Mouse (Mus musculus): Measurements from ENCODE around the gene Des. TPM values are rescaled to one million over a fixed set of nuclear protein-coding genes. Genes with fewer than 3 reads are reported as not detected.

Des gene
- total and polyA plus RNA-seq, 3 experiments, result 9.3 to 18.9 (median 11.7) TPM

Other genes starting within 250 kb of the Des start
Only the 20 nearest of the 25 such genes appear.
- gene Abcb6, start 179.9 kb upstream of the Des start, total RNA-seq (2012; rRNA removed), result 26.0 and 29.0 TPM in 2 replicates
- gene Abcb6, start 179.9 kb upstream of the Des start, total RNA-seq (2014; rRNA removed), result 15.5 and 20.1 TPM in 2 replicates
- 19.2 and 22.3 TPM in 2 replicates for gene Abcb6, start 179.9 kb upstream of the Des start, polyA plus RNA-seq (2012; ENCODE audit: insufficient read length, low read depth)
- 13.2 and 19.6 TPM in 2 replicates for gene Ankzf1, start 168.2 kb upstream of the Des start, total RNA-seq (2012; rRNA removed)
- 20.4 and 21.1 TPM in 2 replicates for gene Ankzf1, start 168.2 kb upstream of the Des start, total RNA-seq (2014; rRNA removed)
- gene Ankzf1, start 168.2 kb upstream of the Des start, polyA plus RNA-seq (2012; ENCODE audit: insufficient read length, low read depth), result 13.3 TPM in 2 replicates
- 9.2 and 15.6 TPM in 2 replicates for gene Atg9a, start 168.1 kb upstream of the Des start, total RNA-seq (2012; rRNA removed)
- 4.4 and 6.1 TPM in 2 replicates for gene Atg9a, start 168.1 kb upstream of the Des start, total RNA-seq (2014; rRNA removed)
- 10.1 and 12.9 TPM in 2 replicates for gene Atg9a, start 168.1 kb upstream of the Des start, polyA plus RNA-seq (2012; ENCODE audit: insufficient read length, low read depth)
- gene Glb1l, start 149.5 kb upstream of the Des start, total RNA-seq (2012; rRNA removed), result 3.6 and 4.6 TPM in 2 replicates
- gene Glb1l, start 149.5 kb upstream of the Des start, total RNA-seq (2014; rRNA removed), result 2.4 and 5.0 TPM in 2 replicates
- 10.0 and 10.8 TPM in 2 replicates for gene Glb1l, start 149.5 kb upstream of the Des start, polyA plus RNA-seq (2012; ENCODE audit: insufficient read length, low read depth)
- gene Stk16, start 149.5 kb upstream of the Des start, total RNA-seq (2012; rRNA removed), result 48.6 and 64.1 TPM in 2 replicates
- gene Stk16, start 149.5 kb upstream of the Des start, total RNA-seq (2014; rRNA removed), result 58.2 and 60.6 TPM in 2 replicates
- 61.4 and 67.3 TPM in 2 replicates for gene Stk16, start 149.5 kb upstream of the Des start, polyA plus RNA-seq (2012; ENCODE audit: insufficient read length, low read depth)
- gene Tuba4a, start 140.5 kb upstream of the Des start, total RNA-seq (2012; rRNA removed), result 180 and 259 TPM in 2 replicates
- gene Tuba4a, start 140.5 kb upstream of the Des start, total RNA-seq (2014; rRNA removed), result 168 and 192 TPM in 2 replicates
- gene Tuba4a, start 140.5 kb upstream of the Des start, polyA plus RNA-seq (2012; ENCODE audit: insufficient read length, low read depth), result 259 and 294 TPM in 2 replicates
- gene A630095N17Rik, start 128.2 kb upstream of the Des start, total RNA-seq (2012; rRNA removed), result 0.30 TPM in 1 of 2 replicates, not detected in the other
- gene A630095N17Rik, start 128.2 kb upstream of the Des start, total RNA-seq (2014; rRNA removed), result 0.74 and 1.4 TPM in 2 replicates
- 0.74 and 0.78 TPM in 2 replicates for gene A630095N17Rik, start 128.2 kb upstream of the Des start, polyA plus RNA-seq (2012; ENCODE audit: insufficient read length, low read depth)
- 13.8 and 14.7 TPM in 2 replicates for gene Dnajb2, start 123.9 kb upstream of the Des start, total RNA-seq (2012; rRNA removed)
- 4.6 and 6.8 TPM in 2 replicates for gene Dnajb2, start 123.9 kb upstream of the Des start, total RNA-seq (2014; rRNA removed)
- 15.2 and 15.3 TPM in 2 replicates for gene Dnajb2, start 123.9 kb upstream of the Des start, polyA plus RNA-seq (2012; ENCODE audit: insufficient read length, low read depth)
- 0.04 TPM in 1 of 2 replicates, not detected in the other for gene Ptprn, start 95.8 kb upstream of the Des start, total RNA-seq (2012; rRNA removed)
- gene Ptprn, start 95.8 kb upstream of the Des start, total RNA-seq (2014; rRNA removed), result not detected in 2 replicates
- gene Ptprn, start 95.8 kb upstream of the Des start, polyA plus RNA-seq (2012; ENCODE audit: insufficient read length, low read depth), result 0.16 TPM in 1 of 2 replicates, not detected in the other
- gene Resp18, start 81.9 kb upstream of the Des start, total RNA-seq (2012; rRNA removed), result not detected in 2 replicates
- not detected in 2 replicates for gene Resp18, start 81.9 kb upstream of the Des start, total RNA-seq (2014; rRNA removed)
- not detected in 2 replicates for gene Resp18, start 81.9 kb upstream of the Des start, polyA plus RNA-seq (2012; ENCODE audit: insufficient read length, low read depth)
- 67.3 and 73.8 TPM in 2 replicates for gene Dnpep, start 42.3 kb upstream of the Des start, total RNA-seq (2012; rRNA removed)
- 48.4 and 50.4 TPM in 2 replicates for gene Dnpep, start 42.3 kb upstream of the Des start, total RNA-seq (2014; rRNA removed)
- gene Dnpep, start 42.3 kb upstream of the Des start, polyA plus RNA-seq (2012; ENCODE audit: insufficient read length, low read depth), result 35.0 and 39.8 TPM in 2 replicates
- 14.2 and 18.8 TPM in 2 replicates for gene Speg, start 15.0 kb downstream of the Des start, total RNA-seq (2012; rRNA removed)
- gene Speg, start 15.0 kb downstream of the Des start, total RNA-seq (2014; rRNA removed), result 13.0 and 13.1 TPM in 2 replicates
- 30.7 and 31.7 TPM in 2 replicates for gene Speg, start 15.0 kb downstream of the Des start, polyA plus RNA-seq (2012; ENCODE audit: insufficient read length, low read depth)
- 139 and 153 TPM in 2 replicates for gene Gmppa, start 75.6 kb downstream of the Des start, total RNA-seq (2012; rRNA removed)
- gene Gmppa, start 75.6 kb downstream of the Des start, total RNA-seq (2014; rRNA removed), result 101 and 102 TPM in 2 replicates
- gene Gmppa, start 75.6 kb downstream of the Des start, polyA plus RNA-seq (2012; ENCODE audit: insufficient read length, low read depth), result 126 and 131 TPM in 2 replicates
- gene Asic4, start 90.1 kb downstream of the Des start, total RNA-seq (2012; rRNA removed), result not detected in 2 replicates
- gene Asic4, start 90.1 kb downstream of the Des start, total RNA-seq (2014; rRNA removed), result not detected in 2 replicates
- gene Asic4, start 90.1 kb downstream of the Des start, polyA plus RNA-seq (2012; ENCODE audit: insufficient read length, low read depth), result not detected in 2 replicates
- 30.4 and 32.6 TPM in 2 replicates for gene Chpf, start 119.0 kb downstream of the Des start, total RNA-seq (2012; rRNA removed)
- gene Chpf, start 119.0 kb downstream of the Des start, total RNA-seq (2014; rRNA removed), result 14.6 and 14.8 TPM in 2 replicates
- gene Chpf, start 119.0 kb downstream of the Des start, polyA plus RNA-seq (2012; ENCODE audit: insufficient read length, low read depth), result 17.5 and 20.6 TPM in 2 replicates
- gene Tmem198, start 119.2 kb downstream of the Des start, total RNA-seq (2012; rRNA removed), result 1.1 and 1.4 TPM in 2 replicates
- gene Tmem198, start 119.2 kb downstream of the Des start, total RNA-seq (2014; rRNA removed), result 0.51 and 0.81 TPM in 2 replicates
- 0.80 and 0.90 TPM in 2 replicates for gene Tmem198, start 119.2 kb downstream of the Des start, polyA plus RNA-seq (2012; ENCODE audit: insufficient read length, low read depth)
- gene Obsl1, start 146.1 kb downstream of the Des start, total RNA-seq (2012; rRNA removed), result 0.29 and 0.47 TPM in 2 replicates
- gene Obsl1, start 146.1 kb downstream of the Des start, total RNA-seq (2014; rRNA removed), result not detected in 2 replicates
- 0.84 and 1.2 TPM in 2 replicates for gene Obsl1, start 146.1 kb downstream of the Des start, polyA plus RNA-seq (2012; ENCODE audit: insufficient read length, low read depth)
- gene Inha, start 146.7 kb downstream of the Des start, total RNA-seq (2012; rRNA removed), result not detected in 2 replicates
- not detected in 2 replicates for gene Inha, start 146.7 kb downstream of the Des start, total RNA-seq (2014; rRNA removed)
- not detected in 2 replicates for gene Inha, start 146.7 kb downstream of the Des start, polyA plus RNA-seq (2012; ENCODE audit: insufficient read length, low read depth)
- gene Stk11ip, start 161.2 kb downstream of the Des start, total RNA-seq (2012; rRNA removed), result 16.9 and 17.3 TPM in 2 replicates
- gene Stk11ip, start 161.2 kb downstream of the Des start, total RNA-seq (2014; rRNA removed), result 11.6 and 16.0 TPM in 2 replicates
- gene Stk11ip, start 161.2 kb downstream of the Des start, polyA plus RNA-seq (2012; ENCODE audit: insufficient read length, low read depth), result 36.9 and 38.5 TPM in 2 replicates
- 0.08 and 0.21 TPM in 2 replicates for gene Slc4a3, start 185.9 kb downstream of the Des start, total RNA-seq (2012; rRNA removed)
- 0.03 TPM in 1 of 2 replicates, not detected in the other for gene Slc4a3, start 185.9 kb downstream of the Des start, total RNA-seq (2014; rRNA removed)
- 0.38 TPM in 1 of 2 replicates, not detected in the other for gene Slc4a3, start 185.9 kb downstream of the Des start, polyA plus RNA-seq (2012; ENCODE audit: insufficient read length, low read depth)

All from CH12.LX (cell line).